Mouse (Mus musculus): ENCODE results near the gene Snx15. TPM values are rescaled to one million over a fixed set of nuclear protein-coding genes. Genes with fewer than 3 reads are reported as not detected.

Gene Snx15
- polyA plus RNA-seq, 1 experiment from 2014 or later: 20.5 TPM

DNA sequence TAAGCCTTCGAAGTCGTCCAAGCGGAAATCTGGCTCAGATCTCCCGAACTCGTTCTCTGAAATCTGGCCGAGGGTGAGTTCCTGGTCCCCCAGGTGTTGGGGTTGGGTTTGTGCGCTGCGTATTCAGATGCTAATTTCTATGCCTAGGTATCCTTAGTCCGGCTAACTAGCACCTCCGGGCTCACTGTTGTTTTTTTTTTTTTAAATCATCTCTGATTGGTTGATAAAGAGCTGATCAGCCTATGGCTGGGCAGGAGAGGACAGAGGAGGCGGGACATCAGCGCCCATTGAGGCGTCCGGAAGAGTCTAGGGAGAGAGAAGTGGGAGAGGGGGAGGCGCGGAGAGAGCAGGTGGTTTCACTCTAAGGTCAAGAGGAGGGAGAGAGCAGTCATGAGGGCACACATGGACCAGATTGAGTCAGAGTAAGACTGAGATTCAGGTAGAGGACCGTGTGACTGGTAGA, 42.7 kb downstream of the Snx15 start:
- Histone ChIP-seq H3K36me3 (ENCODE audit: control insufficient read depth, insufficient read depth) (peaks cover 17% of the 10 kb centered on the region), H3K27ac (ENCODE audit: low read length) (peak overlapping the region; percentile 52), H3K4me1 (ENCODE audit: control insufficient read depth, insufficient read depth, low read length) (peaks cover 14% of the 10 kb centered on the region), H3K4me2 (ENCODE audit: low read depth, low read length) (peak overlapping the region; percentile 91), H3K27me3 (ENCODE audit: control insufficient read depth, insufficient read depth, low read length) (no peaks in the 10 kb centered on the region), H3K9ac (ENCODE audit: low read length) (peak overlapping the region; percentile 78), H3K4me3 (ENCODE audit: low read length) (peak overlapping the region; percentile 85), H3K9me3 (replicated peaks; ENCODE audit: control insufficient read depth, low read length) (no peaks in the 10 kb centered on the region)
- 0% methylated on average over 17 of the region's 17 CpGs for WGBS
- peak; percentile 57 for ATAC-seq (replicated peaks; ENCODE audit: extremely low read depth, insufficient read depth, low FRiP score)

DNA sequence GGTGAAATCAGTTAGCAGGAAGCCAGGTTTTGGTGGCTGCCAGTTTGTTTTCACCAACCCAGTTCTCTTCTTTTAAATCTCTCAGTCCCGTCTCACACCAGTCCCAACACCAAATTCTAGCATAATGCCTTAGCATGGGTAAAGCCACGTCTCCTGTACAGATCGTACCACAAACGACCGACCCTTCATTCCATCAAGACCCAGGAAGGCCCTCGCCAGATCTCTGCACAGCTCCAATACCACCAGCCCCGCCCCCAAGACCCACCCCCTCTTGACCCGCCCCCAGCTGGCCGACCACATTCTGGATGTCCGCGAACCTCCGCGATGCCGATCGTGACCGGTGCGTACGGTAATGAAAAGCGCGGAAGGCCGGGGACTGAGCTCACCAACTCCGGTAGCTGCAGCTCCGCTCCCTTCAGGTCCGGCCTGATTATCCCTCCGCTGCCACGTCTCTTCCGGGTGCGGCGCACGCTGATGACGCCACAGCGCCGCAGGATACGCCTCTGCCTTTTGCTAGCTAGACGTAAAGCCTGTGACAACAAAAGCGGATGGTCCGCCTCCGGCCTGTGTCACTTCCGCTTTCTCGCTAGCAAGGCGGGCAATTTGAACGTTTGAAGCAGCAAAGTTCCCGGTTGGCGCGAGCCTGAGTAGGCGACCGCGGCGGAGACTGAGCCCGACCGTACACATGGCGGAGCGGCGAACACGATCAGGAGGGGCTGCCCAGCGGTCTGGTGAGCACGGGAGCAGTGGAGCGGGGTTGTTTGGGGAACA, 43.4 kb downstream of the Snx15 start, which contains the start of the genes Zfpl1 and Cdca5:
Gene Zfpl1 (minus strand): TSS at position 479 of the 771 bp plus-strand sequence.
Gene Cdca5 (plus strand): TSS at position 506 of the 771 bp plus-strand sequence.
- peaks cover 17% of the 10 kb centered on the region for H3K36me3 ChIP-seq (ENCODE audit: control insufficient read depth, insufficient read depth)
- under 1% methylated on average over 58 of the region's 58 CpGs for WGBS

GRCm38 (mm10) chr19:6082156-6082555, 45.9 kb downstream of the Snx15 start, which contains the start of gene Gm28374:
TSS of gene Gm28374 (minus strand) at chr19:6082256.
- H3K27ac ChIP-seq (ENCODE audit: low read length): no peak within 1 kb of the TSS
- H3K27me3 ChIP-seq (ENCODE audit: control insufficient read depth, insufficient read depth, low read length): no peaks in the 10 kb centered on the region
- no peak for ATAC-seq (replicated peaks; ENCODE audit: extremely low read depth, insufficient read depth, low FRiP score)
- no peak within 1 kb of the TSS for H3K9ac ChIP-seq (ENCODE audit: low read length)
- H3K4me2 ChIP-seq (ENCODE audit: low read depth, low read length): no peak within 1 kb of the TSS
- H3K9me3 ChIP-seq (replicated peaks; ENCODE audit: control insufficient read depth, low read length): no peaks in the 10 kb centered on the region
- 84% methylated on average over 9 of the region's 9 CpGs for WGBS
- peaks cover 13% of the 10 kb centered on the region for H3K36me3 ChIP-seq (ENCODE audit: control insufficient read depth, insufficient read depth)
- H3K4me3 ChIP-seq (ENCODE audit: low read length): no peak within 1 kb of the TSS
- peaks cover 14% of the 10 kb centered on the region for H3K4me1 ChIP-seq (ENCODE audit: control insufficient read depth, insufficient read depth, low read length)

More for the DNA sequence above, 43.4 kb downstream of the Snx15 start, which contains the start of the genes Zfpl1 and Cdca5:
- H3K9me3 ChIP-seq (replicated peaks; ENCODE audit: control insufficient read depth, low read length): no peaks in the 10 kb centered on the region
- H3K4me1 ChIP-seq (ENCODE audit: control insufficient read depth, insufficient read depth, low read length): peaks cover 14% of the 10 kb centered on the region
- H3K27me3 ChIP-seq (ENCODE audit: control insufficient read depth, insufficient read depth, low read length): no peaks in the 10 kb centered on the region
- H3K27ac ChIP-seq (ENCODE audit: low read length): peak within 1 kb of the TSS; percentile 52
- H3K9ac ChIP-seq (ENCODE audit: low read length): peak within 1 kb of the TSS; percentile 80
- ATAC-seq (replicated peaks; ENCODE audit: extremely low read depth, insufficient read depth, low FRiP score): peak; percentile 89
- peak within 1 kb of the TSS; percentile 91 for H3K4me2 ChIP-seq (ENCODE audit: low read depth, low read length)
- H3K4me3 ChIP-seq (ENCODE audit: low read length): peak within 1 kb of the TSS; percentile 85

GRCm38 (mm10) chr19:6079983-6080480, 48.1 kb downstream of the Snx15 start, which contains the start of gene Tmem262:
TSS of gene Tmem262 (plus strand) at chr19:6080033.
- Histone ChIP-seq H3K9me3 (replicated peaks; ENCODE audit: control insufficient read depth, low read length) (no peaks in the 10 kb centered on the region), H3K9ac (ENCODE audit: low read length) (no peak within 1 kb of the TSS), H3K36me3 (ENCODE audit: control insufficient read depth, insufficient read depth) (peaks cover 12% of the 10 kb centered on the region), H3K4me3 (ENCODE audit: low read length) (no peak within 1 kb of the TSS), H3K27ac (ENCODE audit: low read length) (no peak within 1 kb of the TSS), H3K4me2 (ENCODE audit: low read depth, low read length) (no peak within 1 kb of the TSS), H3K27me3 (ENCODE audit: control insufficient read depth, insufficient read depth, low read length) (no peaks in the 10 kb centered on the region), H3K4me1 (ENCODE audit: control insufficient read depth, insufficient read depth, low read length) (peaks cover 13% of the 10 kb centered on the region)
- ATAC-seq (replicated peaks; ENCODE audit: extremely low read depth, insufficient read depth, low FRiP score): no peak
- WGBS: 87% methylated on average over 12 of the region's 12 CpGs

DNA sequence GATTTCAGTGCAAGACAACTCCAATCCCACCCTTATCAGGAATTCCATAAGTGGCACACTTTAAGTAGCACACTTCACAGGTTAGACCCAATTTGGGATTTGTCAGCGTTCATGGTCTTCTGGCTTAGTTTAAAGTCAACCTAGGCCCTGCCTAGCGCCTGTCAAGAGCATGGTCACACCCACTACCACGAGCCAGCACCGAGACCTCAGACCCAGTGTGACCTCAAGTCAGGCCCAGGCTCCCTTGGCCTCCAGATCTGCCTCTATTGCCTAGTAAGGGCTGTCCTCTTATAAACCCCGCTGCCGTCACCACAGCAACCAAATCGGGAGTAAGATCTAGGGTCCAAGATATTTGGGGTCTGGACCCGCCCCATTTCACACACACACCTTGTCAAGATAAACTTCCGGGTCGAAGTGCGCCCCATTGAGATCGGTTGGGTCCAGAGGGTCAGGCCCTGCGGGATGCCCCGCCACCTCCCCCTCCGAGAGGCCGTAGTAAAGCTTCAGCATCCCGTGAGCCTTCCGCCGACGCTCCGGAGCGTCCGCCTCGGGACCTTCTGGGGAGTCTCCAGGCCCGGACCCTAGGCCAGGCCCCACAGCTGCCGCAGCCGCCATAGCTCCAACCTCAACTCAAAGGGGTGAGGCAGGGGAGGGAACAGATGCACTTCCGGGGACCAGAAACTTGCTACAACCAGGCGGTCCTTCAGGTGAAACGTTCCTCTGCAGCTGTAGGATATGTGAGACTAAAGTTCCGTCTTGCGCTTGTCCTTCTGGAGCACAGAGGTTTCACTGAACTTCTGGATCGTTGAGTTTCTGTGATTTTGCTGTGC, 51.3 kb downstream of the Snx15 start, which contains the start of gene Vps51:
Gene Vps51 (minus strand): TSS at position 668 of the 830 bp plus-strand sequence.
- peak; percentile 81 for ATAC-seq (replicated peaks; ENCODE audit: extremely low read depth, insufficient read depth, low FRiP score)
- H3K4me3 ChIP-seq (ENCODE audit: low read length): peak within 1 kb of the TSS; percentile 84
- under 1% methylated on average over 33 of the region's 33 CpGs for WGBS
- H3K9me3 ChIP-seq (replicated peaks; ENCODE audit: control insufficient read depth, low read length): no peaks in the 10 kb centered on the region
- H3K27ac ChIP-seq (ENCODE audit: low read length): peak within 1 kb of the TSS; percentile 78
- H3K36me3 ChIP-seq (ENCODE audit: control insufficient read depth, insufficient read depth): peaks cover 16% of the 10 kb centered on the region
- H3K27me3 ChIP-seq (ENCODE audit: control insufficient read depth, insufficient read depth, low read length): no peaks in the 10 kb centered on the region
- peak within 1 kb of the TSS; percentile 86 for H3K9ac ChIP-seq (ENCODE audit: low read length)
- H3K4me2 ChIP-seq (ENCODE audit: low read depth, low read length): peak within 1 kb of the TSS; percentile 96
- peaks cover 7% of the 10 kb centered on the region for H3K4me1 ChIP-seq (ENCODE audit: control insufficient read depth, insufficient read depth, low read length)

GRCm38 (mm10) chr19:6073889-6074288, 54.2 kb downstream of the Snx15 start:
- Histone ChIP-seq H3K4me3 (ENCODE audit: low read length) (no peak overlapping the region), H3K9ac (ENCODE audit: low read length) (no peak overlapping the region), H3K36me3 (ENCODE audit: control insufficient read depth, insufficient read depth) (peaks cover 25% of the 10 kb centered on the region), H3K9me3 (replicated peaks; ENCODE audit: control insufficient read depth, low read length) (no peaks in the 10 kb centered on the region), H3K4me2 (ENCODE audit: low read depth, low read length) (no peak overlapping the region), H3K4me1 (ENCODE audit: control insufficient read depth, insufficient read depth, low read length) (peaks cover 7% of the 10 kb centered on the region), H3K27me3 (ENCODE audit: control insufficient read depth, insufficient read depth, low read length) (no peaks in the 10 kb centered on the region), H3K27ac (ENCODE audit: low read length) (no peak overlapping the region)
- WGBS: 94% methylated on average over 5 of the region's 5 CpGs
- no peak for ATAC-seq (replicated peaks; ENCODE audit: extremely low read depth, insufficient read depth, low FRiP score)

- H3K27me3 ChIP-seq (ENCODE audit: control insufficient read depth, insufficient read depth, low read length): no peaks in the 10 kb centered on the region
- H3K4me3 ChIP-seq (ENCODE audit: low read length): no peak overlapping the region
- no peak overlapping the region for H3K4me2 ChIP-seq (ENCODE audit: low read depth, low read length)
- no peak overlapping the region for H3K9ac ChIP-seq (ENCODE audit: low read length)
- peaks cover 25% of the 10 kb centered on the region for H3K36me3 ChIP-seq (ENCODE audit: control insufficient read depth, insufficient read depth)
- peaks cover 18% of the 10 kb centered on the region for H3K4me1 ChIP-seq (ENCODE audit: control insufficient read depth, insufficient read depth, low read length)
- WGBS: 91% methylated on average over 19 of the region's 19 CpGs
- H3K27ac ChIP-seq (ENCODE audit: low read length): no peak overlapping the region
- no peaks in the 10 kb centered on the region for H3K9me3 ChIP-seq (replicated peaks; ENCODE audit: control insufficient read depth, low read length)
- no peak for ATAC-seq (replicated peaks; ENCODE audit: extremely low read depth, insufficient read depth, low FRiP score)
These were observed 56.8 kb downstream of the Snx15 start for GRCm38 (mm10) chr19:6071261-6071660.

DNA sequence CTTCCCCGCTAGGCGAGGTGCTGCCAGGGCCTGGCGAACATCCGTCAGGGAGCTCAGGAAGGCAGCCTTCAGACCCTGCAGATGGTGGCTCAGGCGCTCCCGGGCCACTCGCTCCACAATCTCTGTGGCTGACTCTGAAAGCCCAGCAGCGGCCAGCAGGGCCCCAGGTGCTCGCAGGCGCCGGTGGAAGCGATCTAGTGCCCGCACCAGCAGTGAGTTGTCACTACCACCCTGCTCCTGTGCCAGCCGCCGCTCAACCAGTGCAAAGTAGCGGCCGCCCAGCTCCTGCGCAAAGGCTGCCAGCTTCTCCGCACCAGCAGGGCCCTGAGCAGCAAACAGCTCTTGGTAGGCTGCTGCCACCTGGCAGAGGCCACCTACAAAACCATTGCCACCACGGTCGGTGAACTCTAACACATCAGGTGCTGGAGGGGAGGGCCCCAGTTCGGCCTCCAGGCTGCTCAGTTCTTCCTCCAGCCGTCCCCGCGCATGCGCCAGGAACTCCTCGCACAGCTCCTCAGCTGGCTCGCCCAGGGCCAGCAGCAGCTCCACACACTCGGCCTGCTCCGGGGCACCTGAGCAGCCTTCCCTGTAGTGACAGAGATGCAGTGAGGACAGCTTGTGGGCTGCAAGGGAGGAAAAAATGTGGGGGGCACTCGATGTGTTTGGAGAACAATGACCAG, 57.4 kb downstream of the Snx15 start:
- H3K4me2 ChIP-seq (ENCODE audit: low read depth, low read length): no peak overlapping the region
- WGBS: 86% methylated on average over 31 of the region's 31 CpGs
- H3K4me1 ChIP-seq (ENCODE audit: control insufficient read depth, insufficient read depth, low read length): peaks cover 14% of the 10 kb centered on the region
- peaks cover 25% of the 10 kb centered on the region for H3K36me3 ChIP-seq (ENCODE audit: control insufficient read depth, insufficient read depth)
- no peaks in the 10 kb centered on the region for H3K27me3 ChIP-seq (ENCODE audit: control insufficient read depth, insufficient read depth, low read length)
- ATAC-seq (replicated peaks; ENCODE audit: extremely low read depth, insufficient read depth, low FRiP score): no peak
- H3K27ac ChIP-seq (ENCODE audit: low read length): no peak overlapping the region
- H3K4me3 ChIP-seq (ENCODE audit: low read length): no peak overlapping the region
- H3K9ac ChIP-seq (ENCODE audit: low read length): no peak overlapping the region
- H3K9me3 ChIP-seq (replicated peaks; ENCODE audit: control insufficient read depth, low read length): no peaks in the 10 kb centered on the region
